Mouse (Mus musculus): ENCODE results near the gene Ccdc92b.

- TF ChIP-seq FLI1 (IDR thresholded peaks at IDR 0.05; ENCODE audit: low read length) (no peak), GATA1 (IDR thresholded peaks at IDR 0.05; ENCODE audit: borderline replicate concordance, low read length) (no peak)
Observed at GRCm38 (mm10) chr11:74675156-74675555, 55.8 kb downstream of the Ccdc92b start.
